Mouse (Mus musculus) small intestine, adult 2 months (tissue): Measurements from ENCODE around the gene Olfml3.

ENCODE experiments used
- CTCF ChIP-seq: fragments of 200-500 bp; IDR thresholded peaks from 2 replicates; pipeline ENCODE4 v1.5.1; 2012; ENCODE audit warnings: low read depth, mild to moderate bottlenecking, control low read depth, inconsistent platforms, low read length, moderate library complexity, mixed read lengths; ENCODE audit not compliant: insufficient replicate concordance, insufficient read length; ENCODE audit errors: extremely low read depth
- POLR2A ChIP-seq: fragments of 200-500 bp; IDR thresholded peaks from 2 replicates; pipeline ENCODE4 v1.6.1; 2012; ENCODE audit warnings: low read depth, mild to moderate bottlenecking, control low read depth, inconsistent platforms, low read length, moderate library complexity

GRCm38 (mm10) chr3:103777940-103778339 is 40.1 kb upstream of the Olfml3 start:
- TF ChIP-seq CTCF (no peak), POLR2A (no peak)
